Mouse (Mus musculus): ENCODE results near the gene Vmn2r73. TPM values are rescaled to one million over a fixed set of nuclear protein-coding genes. Genes with fewer than 3 reads are reported as not detected.

The Vmn2r73 gene
- total RNA-seq (2023): not detected

DNA sequence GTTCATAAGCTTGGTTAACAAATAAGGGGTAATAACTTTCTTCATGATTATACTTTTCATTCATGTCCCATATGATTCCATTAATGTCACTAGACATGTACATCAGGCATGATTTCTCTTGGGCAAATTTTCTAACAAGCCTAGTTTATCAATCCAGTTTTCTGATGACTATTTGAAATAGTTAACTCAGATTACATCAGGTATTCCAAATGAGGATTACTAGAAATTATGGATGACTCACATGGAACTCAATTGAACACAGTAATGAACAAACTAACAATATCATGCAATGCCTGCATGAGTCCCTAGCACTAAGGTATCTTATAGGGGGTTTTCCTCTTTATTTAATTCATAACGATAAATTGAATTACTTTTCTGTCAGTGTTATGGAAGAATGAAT lies at the start of gene Vmn2r73:
Vmn2r73 (minus strand) TSS at position 101 of the 400 bp plus-strand sequence.

Other genes starting within 250 kb of the Vmn2r73 start
- not detected for gene Vmn2r72, start 121.2 kb downstream of the Vmn2r73 start, total RNA-seq (2023)
- gene Vmn2r74, start 85.4 kb upstream of the Vmn2r73 start, total RNA-seq (2023): not detected